Mouse (Mus musculus): Measurements from ENCODE around the gene Fyb2. TPM values are rescaled to one million over a fixed set of nuclear protein-coding genes. Genes with fewer than 3 reads are reported as not detected.
"Not testable (repeated sequence)": the region's sequence is repeated elsewhere in the genome, so short reads cannot be mapped to it uniquely, and the experiment has no call there.

The Fyb2 gene
- total and polyA plus RNA-seq, 3 experiments = not detected

GRCm38 (mm10) chr4:105004135-105004534 lies 90.9 kb downstream of the Fyb2 start:
- intact Hi-C loops (cut with DNase I) = loop anchor here (5.0 kb wide), 1 partner anchor 92 kb away; the partner anchor contains the start of gene Fyb2

GRCm38 (mm10) chr4:105004649-105005048 lies 91.4 kb downstream of the Fyb2 start:
- H3K36me3 ChIP-seq (ENCODE audit: control insufficient read depth, insufficient read depth, low read length); H3K9ac ChIP-seq (ENCODE audit: low read depth, low read length); H3K27me3 ChIP-seq (ENCODE audit: control insufficient read depth, insufficient read depth, low read length); DNase-seq; H3K79me2 ChIP-seq (replicated peaks; ENCODE audit: control insufficient read depth, insufficient read depth, low read length); H3K4me3 ChIP-seq; H3K4me1 ChIP-seq (ENCODE audit: control insufficient read depth, insufficient read depth, low read length); H3K27ac ChIP-seq: not testable (repeated sequence)
- intact Hi-C loops (cut with DNase I) = loop anchor here (5.0 kb wide), 1 partner anchor 92 kb away; the partner anchor contains the start of gene Fyb2
- 79% methylated on average over 12 of the region's 12 CpGs for WGBS
- peak; percentile 47 for TF ChIP-seq CTCF (IDR thresholded peaks at IDR 0.05)

More at GRCm38 (mm10) chr4:105004135-105004534, 90.9 kb downstream of the Fyb2 start:
- Histone ChIP-seq H3K36me3 (ENCODE audit: control insufficient read depth, insufficient read depth, low read length) (no peaks in the 10 kb centered on the region), H3K9ac (ENCODE audit: low read depth, low read length) (no peak overlapping the region), H3K4me1 (ENCODE audit: control insufficient read depth, insufficient read depth, low read length) (no peaks in the 10 kb centered on the region), H3K27me3 (ENCODE audit: control insufficient read depth, insufficient read depth, low read length) (no peaks in the 10 kb centered on the region), H3K79me2 (replicated peaks; ENCODE audit: control insufficient read depth, insufficient read depth, low read length) (no peaks in the 10 kb centered on the region), H3K4me3 (no peak overlapping the region), H3K27ac (no peak overlapping the region)
- TF ChIP-seq POLR2A (IDR thresholded peaks at IDR 0.05; ENCODE audit: insufficient read depth, low read depth, low read length) = no peak
- TF ChIP-seq CTCF (IDR thresholded peaks at IDR 0.05) = no peak
- no peak for TF ChIP-seq EP300 (IDR thresholded peaks at IDR 0.05; ENCODE audit: insufficient read depth, low read depth, low read length)
- WGBS = 41% methylated on average over 8 of the region's 8 CpGs
- no peak for DNase-seq

GRCm38 (mm10) chr4:105007360-105008018 lies 94.2 kb downstream of the Fyb2 start:
- DNase-seq = no peak
- Histone ChIP-seq H3K4me1 (ENCODE audit: control insufficient read depth, insufficient read depth, low read length) (no peaks in the 10 kb centered on the region), H3K27me3 (ENCODE audit: control insufficient read depth, insufficient read depth, low read length) (no peaks in the 10 kb centered on the region), H3K27ac (no peak overlapping the region), H3K4me3 (no peak overlapping the region), H3K9ac (ENCODE audit: low read depth, low read length) (no peak overlapping the region), H3K36me3 (ENCODE audit: control insufficient read depth, insufficient read depth, low read length) (no peaks in the 10 kb centered on the region), H3K79me2 (replicated peaks; ENCODE audit: control insufficient read depth, insufficient read depth, low read length) (no peaks in the 10 kb centered on the region)
- WGBS = 78% methylated on average over 4 of the region's 4 CpGs
- intact Hi-C loops (cut with DNase I) = no loop called here
- TF ChIP-seq EP300 (IDR thresholded peaks at IDR 0.05; ENCODE audit: insufficient read depth, low read depth, low read length) = no peak
- no peak for TF ChIP-seq CTCF (IDR thresholded peaks at IDR 0.05)
- no peak for TF ChIP-seq POLR2A (IDR thresholded peaks at IDR 0.05; ENCODE audit: insufficient read depth, low read depth, low read length)

GRCm38 (mm10) chr4:105013718-105014117 lies 100.5 kb downstream of the Fyb2 start:
- Histone ChIP-seq H3K27ac (no peak overlapping the region), H3K9ac (ENCODE audit: low read depth, low read length) (no peak overlapping the region), H3K36me3 (ENCODE audit: control insufficient read depth, insufficient read depth, low read length) (peaks cover 2% of the 10 kb centered on the region; the same call in 1 of the 2 replicates), H3K27me3 (ENCODE audit: control insufficient read depth, insufficient read depth, low read length) (no peaks in the 10 kb centered on the region), H3K79me2 (replicated peaks; ENCODE audit: control insufficient read depth, insufficient read depth, low read length) (no peaks in the 10 kb centered on the region), H3K4me1 (ENCODE audit: control insufficient read depth, insufficient read depth, low read length) (no peaks in the 10 kb centered on the region), H3K4me3 (no peak overlapping the region)
- intact Hi-C loops (cut with DNase I) = no loop called here
- no peak for TF ChIP-seq POLR2A (IDR thresholded peaks at IDR 0.05; ENCODE audit: insufficient read depth, low read depth, low read length)
- no peak for TF ChIP-seq CTCF (IDR thresholded peaks at IDR 0.05)
- no peak for TF ChIP-seq EP300 (IDR thresholded peaks at IDR 0.05; ENCODE audit: insufficient read depth, low read depth, low read length)
- WGBS = 77% methylated on average over 7 of the region's 7 CpGs
- DNase-seq = no peak

GRCm38 (mm10) chr4:105015496-105015895 lies 102.2 kb downstream of the Fyb2 start:
- Histone ChIP-seq H3K79me2 (replicated peaks; ENCODE audit: control insufficient read depth, insufficient read depth, low read length) (no peaks in the 10 kb centered on the region), H3K27ac (no peak overlapping the region), H3K9ac (ENCODE audit: low read depth, low read length) (no peak overlapping the region), H3K36me3 (ENCODE audit: control insufficient read depth, insufficient read depth, low read length) (peaks cover 2% of the 10 kb centered on the region; the same call in 1 of the 2 replicates), H3K4me3 (no peak overlapping the region), H3K27me3 (ENCODE audit: control insufficient read depth, insufficient read depth, low read length) (no peaks in the 10 kb centered on the region), H3K4me1 (ENCODE audit: control insufficient read depth, insufficient read depth, low read length) (no peaks in the 10 kb centered on the region)
- no peak for DNase-seq
- intact Hi-C loops (cut with DNase I) = no loop called here
- 78% methylated on average over 6 of the region's 6 CpGs for WGBS
- TF ChIP-seq CTCF (IDR thresholded peaks at IDR 0.05) (no peak), EP300 (IDR thresholded peaks at IDR 0.05; ENCODE audit: insufficient read depth, low read depth, low read length) (no peak), POLR2A (IDR thresholded peaks at IDR 0.05; ENCODE audit: insufficient read depth, low read depth, low read length) (no peak)

- no peaks in the 10 kb centered on the region for H3K4me1 ChIP-seq (ENCODE audit: control insufficient read depth, insufficient read depth, low read length)
- no peak for DNase-seq
- H3K36me3 ChIP-seq (ENCODE audit: control insufficient read depth, insufficient read depth, low read length) = peaks cover 2% of the 10 kb centered on the region; the same call in 1 of the 2 replicates
- H3K27ac ChIP-seq = no peak overlapping the region
- no peak for TF ChIP-seq EP300 (IDR thresholded peaks at IDR 0.05; ENCODE audit: insufficient read depth, low read depth, low read length)
- no peaks in the 10 kb centered on the region for H3K79me2 ChIP-seq (replicated peaks; ENCODE audit: control insufficient read depth, insufficient read depth, low read length)
- H3K9ac ChIP-seq (ENCODE audit: low read depth, low read length) = no peak overlapping the region
- no peak overlapping the region for H3K4me3 ChIP-seq
- 76% methylated on average over 4 of the region's 4 CpGs for WGBS
- no peaks in the 10 kb centered on the region for H3K27me3 ChIP-seq (ENCODE audit: control insufficient read depth, insufficient read depth, low read length)
- intact Hi-C loops (cut with DNase I) = no loop called here
These were observed 102.9 kb downstream of the Fyb2 start for GRCm38 (mm10) chr4:105016006-105016613.

All from heart, adult 2 months (tissue).